Mouse (Mus musculus): Measurements from ENCODE around the gene C1qtnf6. TPM values are rescaled to one million over a fixed set of nuclear protein-coding genes. Genes with fewer than 3 reads are reported as not detected.

Gene C1qtnf6
- polyA plus RNA-seq, 2 experiments: 60.1 to 89.1 TPM

DNA sequence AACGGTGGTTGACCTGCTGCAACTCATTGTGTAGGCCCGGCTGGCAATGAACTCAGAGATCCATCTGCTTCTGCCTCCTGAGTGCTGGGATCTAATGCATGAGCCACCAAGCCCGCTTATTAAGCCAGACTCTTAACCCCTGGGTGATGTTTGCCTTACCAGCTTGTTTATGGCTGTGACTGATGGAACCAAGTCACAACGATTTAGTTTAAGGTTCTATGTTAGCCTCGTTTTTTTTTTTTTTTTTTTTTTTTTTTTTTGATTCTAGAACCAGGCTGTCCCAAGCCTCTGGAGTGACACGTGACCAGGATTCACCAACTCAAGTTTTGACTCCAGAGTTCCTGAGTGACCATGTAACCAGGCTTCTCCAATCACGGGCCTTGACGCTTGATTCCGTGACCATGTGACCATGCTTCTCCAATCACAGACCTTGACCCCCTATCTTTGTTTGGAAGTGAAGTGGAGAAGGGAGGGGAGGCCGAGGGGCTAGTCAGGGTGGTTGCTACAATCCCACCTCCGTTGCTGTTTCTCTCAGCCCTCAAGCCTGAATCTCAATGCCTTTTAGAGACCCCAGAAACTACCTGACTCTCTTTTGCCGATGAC lies 21.8 kb downstream of the C1qtnf6 start:
- TF ChIP-seq POLR2A (IDR thresholded peaks at IDR 0.05; ENCODE audit: borderline replicate concordance, extremely low read depth, insufficient read depth, insufficient read length): no peak
- Histone ChIP-seq H3K36me3 (ENCODE audit: control insufficient read depth, insufficient read depth, low read length) (no peaks in the 10 kb centered on the region), H3K9ac (ENCODE audit: low read depth, low read length, severe bottlenecking) (no peak overlapping the region), H3K9me3 (ENCODE audit: control insufficient read depth, low read length) (no peaks in the 10 kb centered on the region), H3K4me2 (replicated peaks; ENCODE audit: low read depth, low read length, severe bottlenecking) (0 out of 2 replicates have a peak overlapping the region, but pooled peaks have one; percentile 4), H3K27me3 (ENCODE audit: control insufficient read depth, insufficient read depth, low read length) (no peaks in the 10 kb centered on the region), H3K27ac (replicated peaks; ENCODE audit: low read depth, low read length) (no peak overlapping the region), H3K4me1 (ENCODE audit: control insufficient read depth, insufficient read depth, low read length) (peaks cover 8% of the 10 kb centered on the region), H3K4me3 (replicated peaks; ENCODE audit: low read length) (no peak overlapping the region)
- DNase-seq (ENCODE audit: low spot score): no peak
- WGBS: 51% methylated on average over 12 of the region's 12 CpGs
- ATAC-seq (ENCODE audit: low FRiP score, low read depth): peak; percentile 45

DNA sequence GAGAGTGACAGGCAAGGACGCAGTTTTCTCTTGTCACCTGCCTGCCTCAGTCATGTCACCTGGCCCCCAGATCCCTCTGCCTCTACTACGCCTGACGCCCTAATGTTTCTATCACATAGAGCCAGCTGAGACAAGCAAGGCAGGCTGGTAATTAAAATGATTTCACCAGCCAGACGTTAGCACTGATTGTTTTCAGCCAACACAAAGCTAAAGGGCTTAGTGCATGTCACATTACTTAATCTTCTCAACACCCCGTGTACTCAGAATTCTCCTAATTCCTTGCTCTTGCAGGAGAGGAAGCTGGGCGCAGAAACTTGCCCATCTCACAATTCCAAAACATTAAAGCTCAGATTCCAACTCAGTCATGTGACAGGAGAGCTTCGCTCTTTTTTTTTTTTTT lies 22.8 kb downstream of the C1qtnf6 start:
- WGBS: 67% methylated on average over 7 of the region's 7 CpGs
- ATAC-seq (ENCODE audit: low FRiP score, low read depth) (no peak), DNase-seq (ENCODE audit: low spot score) (no peak)
- Histone ChIP-seq H3K27ac (replicated peaks; ENCODE audit: low read depth, low read length) (no peak overlapping the region), H3K36me3 (ENCODE audit: control insufficient read depth, insufficient read depth, low read length) (no peaks in the 10 kb centered on the region), H3K9me3 (ENCODE audit: control insufficient read depth, low read length) (no peaks in the 10 kb centered on the region), H3K27me3 (ENCODE audit: control insufficient read depth, insufficient read depth, low read length) (no peaks in the 10 kb centered on the region), H3K4me3 (replicated peaks; ENCODE audit: low read length) (no peak overlapping the region), H3K4me2 (replicated peaks; ENCODE audit: low read depth, low read length, severe bottlenecking) (no peak overlapping the region), H3K9ac (ENCODE audit: low read depth, low read length, severe bottlenecking) (no peak overlapping the region), H3K4me1 (ENCODE audit: control insufficient read depth, insufficient read depth, low read length) (peaks cover 8% of the 10 kb centered on the region)
- no peak for TF ChIP-seq POLR2A (IDR thresholded peaks at IDR 0.05; ENCODE audit: borderline replicate concordance, extremely low read depth, insufficient read depth, insufficient read length)

DNA sequence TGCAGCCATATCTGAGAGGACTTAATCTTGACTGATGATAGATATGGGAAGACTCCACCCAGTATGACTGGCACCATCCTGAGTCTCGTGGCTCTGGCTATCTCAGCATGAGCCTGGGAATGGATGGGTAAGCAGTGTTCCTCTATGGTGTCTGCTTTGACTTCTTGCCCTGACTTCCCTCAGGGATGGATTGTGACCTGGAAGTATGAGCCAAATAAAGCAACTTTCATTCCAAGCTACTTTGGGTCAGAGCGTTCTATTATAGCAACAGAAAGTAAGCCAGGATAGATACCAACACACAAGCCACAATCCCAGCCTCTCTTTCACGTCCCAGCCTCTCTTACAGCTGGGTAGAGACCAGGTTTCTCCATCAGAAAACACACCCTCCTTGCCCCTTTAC lies 25.7 kb downstream of the C1qtnf6 start:
- Histone ChIP-seq H3K27ac (replicated peaks; ENCODE audit: low read depth, low read length) (no peak overlapping the region), H3K9ac (ENCODE audit: low read depth, low read length, severe bottlenecking) (no peak overlapping the region), H3K9me3 (ENCODE audit: control insufficient read depth, low read length) (no peaks in the 10 kb centered on the region), H3K4me2 (replicated peaks; ENCODE audit: low read depth, low read length, severe bottlenecking) (no peak overlapping the region), H3K4me3 (replicated peaks; ENCODE audit: low read length) (no peak overlapping the region), H3K36me3 (ENCODE audit: control insufficient read depth, insufficient read depth, low read length) (no peaks in the 10 kb centered on the region), H3K4me1 (ENCODE audit: control insufficient read depth, insufficient read depth, low read length) (peaks cover 8% of the 10 kb centered on the region), H3K27me3 (ENCODE audit: control insufficient read depth, insufficient read depth, low read length) (no peaks in the 10 kb centered on the region)
- ATAC-seq (ENCODE audit: low FRiP score, low read depth) (no peak), DNase-seq (ENCODE audit: low spot score) (no peak)
- TF ChIP-seq POLR2A (IDR thresholded peaks at IDR 0.05; ENCODE audit: borderline replicate concordance, extremely low read depth, insufficient read depth, insufficient read length): no peak
- WGBS: 68% methylated on average over 3 of the region's 3 CpGs

DNA sequence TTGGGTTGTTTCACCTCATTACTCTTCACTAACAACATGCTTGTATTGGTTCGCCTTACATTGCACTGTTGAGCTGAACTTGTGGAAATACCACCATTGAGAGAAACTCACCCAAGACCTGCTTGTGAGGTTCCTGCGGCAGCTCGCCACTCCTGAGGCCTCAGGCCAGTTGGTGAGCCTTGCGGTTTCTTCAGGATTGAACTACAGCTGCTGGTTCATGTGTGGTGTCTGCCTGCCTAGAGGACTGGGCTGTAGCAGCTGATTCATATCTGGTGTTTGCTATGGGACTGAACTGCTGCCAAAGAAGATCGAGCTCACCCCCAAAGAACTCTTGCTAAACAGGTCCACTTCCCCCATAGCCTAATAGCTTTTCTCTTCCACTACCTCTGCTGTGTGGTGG lies 26.4 kb downstream of the C1qtnf6 start:
- Histone ChIP-seq H3K27me3 (ENCODE audit: control insufficient read depth, insufficient read depth, low read length) (no peaks in the 10 kb centered on the region), H3K27ac (replicated peaks; ENCODE audit: low read depth, low read length) (no peak overlapping the region), H3K9ac (ENCODE audit: low read depth, low read length, severe bottlenecking) (no peak overlapping the region), H3K4me1 (ENCODE audit: control insufficient read depth, insufficient read depth, low read length) (peaks cover 3% of the 10 kb centered on the region), H3K9me3 (ENCODE audit: control insufficient read depth, low read length) (no peaks in the 10 kb centered on the region), H3K4me2 (replicated peaks; ENCODE audit: low read depth, low read length, severe bottlenecking) (no peak overlapping the region), H3K4me3 (replicated peaks; ENCODE audit: low read length) (no peak overlapping the region), H3K36me3 (ENCODE audit: control insufficient read depth, insufficient read depth, low read length) (no peaks in the 10 kb centered on the region)
- DNase-seq (ENCODE audit: low spot score) (no peak), ATAC-seq (ENCODE audit: low FRiP score, low read depth) (no peak)
- 91% methylated on average over 5 of the region's 5 CpGs for WGBS
- no peak for TF ChIP-seq POLR2A (IDR thresholded peaks at IDR 0.05; ENCODE audit: borderline replicate concordance, extremely low read depth, insufficient read depth, insufficient read length)

DNA sequence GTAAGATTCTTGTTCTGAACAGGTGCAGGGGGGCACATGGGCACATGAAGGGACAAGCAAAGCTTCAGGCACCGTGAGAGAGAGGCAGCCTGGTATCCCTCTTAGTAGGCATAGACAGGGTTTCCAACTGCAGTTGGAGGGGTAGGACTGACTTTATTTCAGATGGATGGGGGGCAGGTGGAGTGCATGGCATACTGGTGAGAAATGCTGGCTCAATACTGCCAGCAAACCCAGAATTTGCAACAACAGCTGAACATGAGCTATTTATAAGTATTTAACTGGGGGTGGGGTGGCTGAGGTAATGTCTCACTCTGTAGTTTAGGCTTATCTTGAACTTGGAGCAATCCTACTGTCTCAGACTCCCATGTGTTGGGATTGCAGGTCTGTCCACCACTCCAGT lies 27.2 kb downstream of the C1qtnf6 start:
- no peak overlapping the region for H3K4me2 ChIP-seq (replicated peaks; ENCODE audit: low read depth, low read length, severe bottlenecking)
- ATAC-seq (ENCODE audit: low FRiP score, low read depth) (no peak), DNase-seq (ENCODE audit: low spot score) (no peak)
- 83% methylated on average over 1 of the region's 1 CpGs for WGBS
- TF ChIP-seq POLR2A (IDR thresholded peaks at IDR 0.05; ENCODE audit: borderline replicate concordance, extremely low read depth, insufficient read depth, insufficient read length): no peak
- H3K36me3 ChIP-seq (ENCODE audit: control insufficient read depth, insufficient read depth, low read length): no peaks in the 10 kb centered on the region
- H3K9me3 ChIP-seq (ENCODE audit: control insufficient read depth, low read length): no peaks in the 10 kb centered on the region
- no peak overlapping the region for H3K4me3 ChIP-seq (replicated peaks; ENCODE audit: low read length)
- no peak overlapping the region for H3K9ac ChIP-seq (ENCODE audit: low read depth, low read length, severe bottlenecking)
- H3K27me3 ChIP-seq (ENCODE audit: control insufficient read depth, insufficient read depth, low read length): no peaks in the 10 kb centered on the region
- H3K4me1 ChIP-seq (ENCODE audit: control insufficient read depth, insufficient read depth, low read length): no peaks in the 10 kb centered on the region
- no peak overlapping the region for H3K27ac ChIP-seq (replicated peaks; ENCODE audit: low read depth, low read length)

Measured in limb, embryonic 14.5 days (tissue).